Mouse (Mus musculus): Measurements from ENCODE around the gene Arel1.

DNA sequence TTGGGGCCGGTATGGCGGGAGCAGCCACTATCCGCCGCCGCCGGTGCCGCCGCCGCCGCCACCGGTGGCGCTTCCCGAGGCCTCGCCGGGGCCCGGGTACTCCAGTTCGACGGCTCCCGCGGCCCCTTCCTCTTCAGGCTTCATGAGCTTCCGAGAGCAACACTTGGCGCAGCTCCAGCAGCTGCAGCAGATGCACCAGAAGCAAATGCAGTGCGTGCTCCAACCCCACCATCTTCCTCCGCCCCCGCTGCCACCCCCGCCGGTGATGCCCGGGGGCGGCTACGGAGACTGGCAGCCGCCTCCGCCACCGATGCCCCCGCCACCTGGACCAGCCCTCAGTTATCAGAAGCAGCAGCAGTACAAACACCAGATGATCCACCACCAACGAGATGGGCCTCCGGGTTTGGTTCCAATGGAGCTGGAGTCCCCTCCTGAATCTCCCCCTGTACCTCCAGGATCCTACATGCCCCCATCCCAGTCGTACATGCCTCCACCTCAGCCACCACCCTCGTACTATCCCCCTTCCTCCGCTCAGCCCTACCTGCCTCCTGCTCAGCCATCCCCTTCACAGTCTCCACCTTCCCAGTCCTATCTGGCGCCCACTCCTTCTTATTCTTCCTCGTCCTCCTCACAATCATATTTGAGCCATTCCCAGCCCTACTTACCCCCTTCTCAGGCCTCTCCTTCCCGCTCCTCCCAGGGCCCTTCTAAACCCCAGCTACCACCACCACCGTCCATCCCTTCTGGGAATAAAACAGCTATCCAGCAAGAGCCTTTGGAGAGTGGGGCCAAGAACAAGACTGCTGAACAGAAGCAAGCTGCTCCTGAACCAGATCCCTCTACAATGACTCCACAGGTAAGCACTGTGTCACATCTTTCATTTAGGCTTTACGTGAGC is 26.1 kb upstream of the Arel1 start:
- TF ChIP-seq CHD2 (IDR thresholded peaks at IDR 0.05; ENCODE audit: low read depth, low read length) (no peak), ZNF384 (IDR thresholded peaks at IDR 0.05; ENCODE audit: low read depth, low read length) (no peak)
